Mouse (Mus musculus) small intestine, adult 2 months (tissue): ENCODE results near the gene Rfx8. TPM values are rescaled to one million over a fixed set of nuclear protein-coding genes. Genes with fewer than 3 reads are reported as not detected.

Source experiments
- H3K27ac ChIP-seq: fragments of 200-500 bp; 2 replicates; pipeline ENCODE4 v1.5.1; 2012; ENCODE audit warnings: low read depth, low read length, control low read depth, inconsistent platforms; ENCODE audit not compliant: insufficient read depth
- H3K27me3 ChIP-seq: fragments of 200-500 bp; 2 replicates; pipeline ENCODE4 v1.6.1; 2012; ENCODE audit warnings: mild to moderate bottlenecking, moderate library complexity, low read length, inconsistent platforms; ENCODE audit not compliant: control insufficient read depth, insufficient read depth
- H3K36me3 ChIP-seq: fragments of 200-500 bp; 2 replicates; pipeline ENCODE4 v1.6.1; 2012; ENCODE audit warnings: mild to moderate bottlenecking, low read length, control low read depth, inconsistent platforms; ENCODE audit not compliant: control insufficient read depth, insufficient read depth
- H3K4me1 ChIP-seq: fragments of 200-500 bp; 2 replicates; pipeline ENCODE4 v1.6.1; 2012; ENCODE audit warnings: low read length, inconsistent platforms, mixed read lengths; ENCODE audit not compliant: control insufficient read depth, insufficient read depth, insufficient read length
- H3K4me3 ChIP-seq: fragments of 200-500 bp; 2 replicates; pipeline ENCODE4 v1.5.1; 2012; ENCODE audit warnings: low read depth, mild to moderate bottlenecking, control low read depth, inconsistent platforms, low read length, moderate library complexity
- CTCF ChIP-seq: fragments of 200-500 bp; IDR thresholded peaks from 2 replicates; pipeline ENCODE4 v1.5.1; 2012; ENCODE audit warnings: low read depth, mild to moderate bottlenecking, control low read depth, inconsistent platforms, low read length, moderate library complexity, mixed read lengths; ENCODE audit not compliant: insufficient replicate concordance, insufficient read length; ENCODE audit errors: extremely low read depth
- POLR2A ChIP-seq: fragments of 200-500 bp; IDR thresholded peaks from 2 replicates; pipeline ENCODE4 v1.6.1; 2012; ENCODE audit warnings: low read depth, mild to moderate bottlenecking, control low read depth, inconsistent platforms, low read length, moderate library complexity
- WGBS: fragments of 180-500 bp; shearing (Covaris S2); methylation state at CpG from one replicate; pipeline ENCODE4 v1.1.7; 2018; 5-methylcytosine and 5-hydroxymethylcytosine counted together
- polyA plus RNA-seq: library from polyadenylated mRNA; depleted of rRNA; stranded (reverse); fragments of >200 nt; gene quantifications from 2 replicates; pipeline ENCODE4 v1.2.3, GENCODE M21; 2012; rRNA removed

Gene Rfx8
- polyA plus RNA-seq, result 0.04 TPM in 1 of 2 replicates, not detected in the other

GRCm38 (mm10) chr1:39720632-39721350 lies at the start of gene Rfx8:
Gene Rfx8, minus strand, starts transcription at chr1:39720997.
- Histone ChIP-seq H3K27ac (no peak within 1 kb of the TSS), H3K27me3 (peaks cover 6% of the 10 kb centered on the region; the same call in 1 of the 2 replicates), H3K4me3 (peak within 1 kb of the TSS; percentile 31), H3K36me3 (no peaks in the 10 kb centered on the region), H3K4me1 (peaks cover 3% of the 10 kb centered on the region; the same call in 1 of the 2 replicates)
- 17% methylated on average over 42 of the region's 42 CpGs for WGBS
- TF ChIP-seq CTCF (no peak), POLR2A (no peak)

- TF ChIP-seq POLR2A, result no peak
- no peak for TF ChIP-seq CTCF
- H3K27me3 ChIP-seq, result no peaks in the 10 kb centered on the region
- H3K4me3 ChIP-seq, result no peak overlapping the region
- 74% methylated on average over 5 of the region's 5 CpGs for WGBS
- H3K27ac ChIP-seq, result no peak overlapping the region
- no peaks in the 10 kb centered on the region for H3K4me1 ChIP-seq
- no peaks in the 10 kb centered on the region for H3K36me3 ChIP-seq
These were observed 49.6 kb upstream of the Rfx8 start for GRCm38 (mm10) chr1:39770436-39770835.

- H3K27me3 ChIP-seq, result no peaks in the 10 kb centered on the region
- H3K27ac ChIP-seq, result no peak overlapping the region
- no peaks in the 10 kb centered on the region for H3K36me3 ChIP-seq
- H3K4me3 ChIP-seq, result no peak overlapping the region
- no peaks in the 10 kb centered on the region for H3K4me1 ChIP-seq
- TF ChIP-seq CTCF (no peak), POLR2A (no peak)
- 82% methylated on average over 3 of the region's 3 CpGs for WGBS
These were observed 47.2 kb upstream of the Rfx8 start for GRCm38 (mm10) chr1:39768017-39768416.

GRCm38 (mm10) chr1:39765854-39766493 lies 45.2 kb upstream of the Rfx8 start:
- H3K4me3 ChIP-seq, result no peak overlapping the region
- peaks cover 9% of the 10 kb centered on the region; the same call in 1 of the 2 replicates for H3K4me1 ChIP-seq
- TF ChIP-seq POLR2A, result no peak
- no peak for TF ChIP-seq CTCF
- 84% methylated on average over 7 of the region's 7 CpGs for WGBS
- no peak overlapping the region for H3K27ac ChIP-seq
- H3K27me3 ChIP-seq, result no peaks in the 10 kb centered on the region
- no peaks in the 10 kb centered on the region for H3K36me3 ChIP-seq

- no peak for TF ChIP-seq POLR2A
- no peak for TF ChIP-seq CTCF
- peaks cover 9% of the 10 kb centered on the region; the same call in 1 of the 2 replicates for H3K4me1 ChIP-seq
- peak overlapping the region; percentile 73 for H3K27ac ChIP-seq
- H3K4me3 ChIP-seq, result peak overlapping the region; percentile 47
- 2% methylated on average over 10 of the region's 10 CpGs for WGBS
- no peaks in the 10 kb centered on the region for H3K27me3 ChIP-seq
- H3K36me3 ChIP-seq, result no peaks in the 10 kb centered on the region
These were observed 41.2 kb upstream of the Rfx8 start for GRCm38 (mm10) chr1:39762025-39762370.

GRCm38 (mm10) chr1:39761211-39762024 lies 40.6 kb upstream of the Rfx8 start:
- peaks cover 9% of the 10 kb centered on the region; the same call in 1 of the 2 replicates for H3K4me1 ChIP-seq
- WGBS, result 4% methylated on average over 22 of the region's 22 CpGs
- TF ChIP-seq POLR2A (no peak), CTCF (peak; percentile 38; the same call in 1 of the 2 replicates)
- H3K36me3 ChIP-seq, result no peaks in the 10 kb centered on the region
- H3K27ac ChIP-seq, result peak overlapping the region; percentile 73
- H3K4me3 ChIP-seq, result peak overlapping the region; percentile 47
- no peaks in the 10 kb centered on the region for H3K27me3 ChIP-seq

- Histone ChIP-seq H3K27me3 (no peaks in the 10 kb centered on the region), H3K27ac (no peak overlapping the region), H3K4me3 (no peak overlapping the region), H3K36me3 (no peaks in the 10 kb centered on the region), H3K4me1 (peaks cover 9% of the 10 kb centered on the region; the same call in 1 of the 2 replicates)
- 84% methylated on average over 6 of the region's 6 CpGs for WGBS
- TF ChIP-seq POLR2A, result no peak
- no peak for TF ChIP-seq CTCF
These were observed 39.5 kb upstream of the Rfx8 start for GRCm38 (mm10) chr1:39760181-39760715.
